Mouse (Mus musculus) ZHBTc4 (cell line): Measurements from ENCODE around the gene Kcnj4.

Experiments
- DNase-seq: peaks from one replicate; pipeline ENCODE4 v3.0.0-alpha.2; 2011; ENCODE audit warnings: low read depth, low spot score

Gene Kcnj4

DNA sequence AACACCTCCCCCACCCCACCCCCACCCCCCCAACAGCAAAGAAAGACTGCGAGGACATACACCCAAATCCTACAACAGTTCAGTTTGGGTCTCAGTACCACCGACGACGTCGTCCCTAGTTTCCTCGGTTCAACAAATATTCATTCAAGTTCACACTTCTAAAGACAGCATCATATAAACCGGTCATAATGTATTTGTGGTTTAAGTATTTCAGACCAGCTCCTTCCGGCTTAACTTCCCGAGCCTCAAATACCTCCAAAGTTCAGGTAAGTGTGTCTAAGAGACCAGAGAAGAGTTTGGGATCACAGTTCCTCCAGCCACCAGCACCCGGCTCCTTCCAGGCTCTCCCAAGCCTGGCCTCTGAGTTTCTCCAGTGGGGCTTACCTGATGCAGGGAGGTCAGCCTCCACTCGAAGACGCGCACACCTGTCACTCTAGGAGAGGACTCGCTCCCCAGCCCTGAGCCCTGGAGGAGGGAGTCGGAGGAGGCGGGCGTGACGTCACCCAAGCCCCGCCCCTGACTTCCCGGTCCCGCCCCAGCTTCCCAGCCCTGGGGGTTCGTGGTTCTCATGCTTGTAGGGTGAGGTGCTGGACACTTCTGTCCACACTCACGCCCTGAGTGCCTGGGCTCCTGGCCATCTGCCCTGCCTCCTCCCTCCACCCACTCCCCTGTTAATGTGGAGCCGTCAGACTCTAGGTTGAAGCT lies 49.8 kb downstream of the Kcnj4 start, which contains the start of gene Csnk1e:
Gene Csnk1e (minus strand): TSS at position 461 of the 705 bp plus-strand sequence.
- peak; percentile 82 for DNase-seq

DNA sequence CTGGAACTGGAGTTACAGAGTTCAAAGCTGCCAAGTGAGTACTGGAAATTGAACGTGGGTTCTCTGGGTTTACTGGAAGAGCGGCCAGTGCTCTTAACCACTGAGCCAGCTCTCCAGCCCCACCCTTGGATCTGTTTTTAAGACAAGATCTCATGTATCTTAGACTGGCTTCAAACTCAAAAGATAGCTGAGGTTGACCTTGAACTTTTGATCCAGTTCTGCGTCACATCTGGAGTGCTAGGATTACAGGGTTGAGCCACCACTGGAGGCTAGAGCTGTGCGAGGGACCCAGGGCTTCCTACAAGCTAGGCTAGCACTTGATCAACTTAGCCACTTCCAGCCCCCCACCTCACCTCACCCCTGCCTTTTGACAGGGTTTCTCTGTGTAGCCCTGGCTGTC lies 51.2 kb downstream of the Kcnj4 start:
- DNase-seq: peak; percentile 67

DNA sequence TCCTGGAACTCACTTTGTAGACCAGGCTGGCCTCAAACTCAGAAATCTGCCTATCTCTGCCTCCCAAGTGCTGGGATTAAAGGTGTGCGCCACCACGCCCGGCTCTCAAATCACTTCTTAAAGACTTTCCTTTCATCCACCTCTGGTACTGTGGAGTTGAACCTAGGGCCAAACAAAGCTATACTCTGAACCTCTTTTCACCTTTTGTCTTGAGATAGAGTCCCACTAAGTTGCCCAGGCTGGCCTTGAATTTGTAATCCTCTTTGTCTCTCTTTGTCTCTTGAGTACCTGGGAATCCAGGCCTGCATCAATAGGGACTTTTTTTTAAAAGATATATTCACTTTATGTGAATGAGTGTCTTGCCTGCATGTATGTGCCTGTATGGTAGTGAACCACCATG lies 57.0 kb downstream of the Kcnj4 start:
- peak; percentile 84 for DNase-seq

DNA sequence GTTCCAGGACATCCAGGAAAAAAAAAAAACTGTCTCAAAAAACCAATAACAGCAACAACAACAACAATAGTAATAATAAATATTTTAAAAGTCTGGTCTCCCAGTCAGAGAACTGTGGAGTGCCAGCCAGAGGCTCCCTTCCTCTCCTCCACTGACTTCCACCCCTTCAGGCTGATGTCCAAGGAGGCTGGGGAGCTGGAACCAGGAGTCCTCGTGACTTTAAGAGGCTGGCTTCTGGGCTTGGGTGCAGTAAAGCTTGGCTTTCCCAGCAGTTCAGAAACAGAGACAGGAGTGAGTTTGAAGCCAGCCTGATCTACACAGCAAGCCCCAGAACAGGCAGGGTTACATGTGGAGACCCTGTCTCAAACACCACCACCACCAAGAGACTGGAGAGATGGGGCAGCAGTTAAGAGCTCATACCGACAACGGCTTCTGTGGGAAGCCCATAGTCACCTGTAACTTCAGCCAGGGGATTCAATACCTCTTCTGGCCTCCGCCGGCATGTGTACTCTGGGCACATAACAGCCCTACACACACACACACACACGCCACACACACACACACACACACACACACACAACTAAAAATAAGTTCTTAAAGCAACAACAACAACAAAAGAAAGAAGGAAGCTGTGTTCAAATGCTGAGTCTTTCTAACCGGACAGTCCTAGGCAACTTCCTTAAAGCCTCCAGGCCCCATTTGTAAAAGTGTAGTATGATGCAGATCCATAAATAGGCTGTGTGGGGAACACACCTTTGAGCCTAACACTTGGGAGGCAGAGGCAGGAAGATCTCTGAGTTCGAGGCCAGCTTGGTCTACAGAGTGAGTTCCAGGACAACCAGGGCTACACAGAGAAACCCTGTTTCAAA lies 59.0 kb downstream of the Kcnj4 start:
- no peak for DNase-seq

DNA sequence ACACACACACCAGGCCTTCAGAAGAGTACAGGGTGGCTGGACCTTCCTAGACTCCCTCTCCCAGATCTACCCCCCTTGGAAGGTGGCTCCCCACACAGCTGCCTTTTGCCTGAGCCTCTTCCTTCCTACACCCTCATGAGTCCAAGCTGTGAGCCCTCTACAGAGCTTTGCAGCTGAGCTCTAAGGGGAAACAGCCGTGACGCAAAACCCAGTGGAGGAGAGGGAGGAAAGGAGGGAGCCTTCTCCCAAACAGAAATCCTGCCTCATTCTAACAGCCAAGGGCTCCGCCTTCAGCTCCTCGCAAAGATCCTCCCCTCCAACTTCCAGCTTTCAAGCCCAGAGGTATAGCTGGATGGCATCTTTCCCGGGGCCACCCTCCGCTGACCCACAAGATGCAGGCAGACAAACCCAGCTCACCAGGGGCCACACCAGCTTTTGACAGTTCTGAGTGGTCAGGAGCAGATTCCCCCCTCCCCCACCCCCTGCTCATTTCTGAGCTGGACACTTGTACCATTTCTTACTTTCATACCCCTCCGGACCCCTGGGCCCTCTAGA lies 61.1 kb downstream of the Kcnj4 start:
- no peak for DNase-seq

DNA sequence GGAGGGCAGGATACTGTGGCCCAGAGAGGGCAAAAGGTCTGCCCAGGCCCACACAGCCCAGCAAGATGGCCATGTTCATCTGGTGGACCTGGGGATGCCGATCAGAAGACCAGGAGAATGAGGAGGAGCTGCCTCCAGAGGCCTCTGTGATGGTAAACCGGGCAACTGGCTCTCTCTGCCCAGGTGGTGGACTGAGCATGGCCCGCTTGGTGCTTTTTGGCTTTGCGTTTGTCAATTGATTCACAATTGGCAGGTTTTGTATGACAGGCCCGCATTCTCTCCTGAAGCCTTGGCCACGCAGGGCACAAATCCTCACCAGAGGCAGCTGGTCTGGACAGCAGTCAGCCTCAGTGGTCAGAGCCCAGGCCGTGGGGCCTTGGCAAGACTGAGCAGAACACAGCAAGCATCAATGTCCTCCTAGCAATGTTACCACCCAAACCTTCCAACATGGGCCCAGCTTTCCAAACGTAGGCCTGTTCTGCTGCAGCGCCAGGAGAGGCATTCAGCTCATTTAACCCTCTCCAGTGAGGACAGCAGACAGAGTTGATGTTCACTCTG lies 62.0 kb downstream of the Kcnj4 start:
- DNase-seq: no peak

DNA sequence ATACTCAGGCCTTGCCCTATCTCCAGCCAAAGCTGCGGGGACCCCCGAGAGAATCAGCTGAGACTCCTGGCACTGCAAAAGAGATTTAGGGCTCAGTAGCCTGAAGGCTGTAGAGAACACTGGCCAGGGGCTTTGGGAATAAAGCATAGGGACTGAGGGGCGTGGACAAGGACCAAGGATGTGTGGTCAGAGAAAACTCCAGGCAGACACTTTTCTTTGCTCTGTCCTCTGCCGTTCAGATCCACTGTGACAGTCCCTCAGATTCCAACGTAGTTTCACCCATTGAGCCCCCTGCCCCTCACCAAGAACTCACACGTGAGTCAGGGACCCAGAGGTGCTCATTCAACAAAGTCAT lies 62.8 kb downstream of the Kcnj4 start:
- no peak for DNase-seq

DNA sequence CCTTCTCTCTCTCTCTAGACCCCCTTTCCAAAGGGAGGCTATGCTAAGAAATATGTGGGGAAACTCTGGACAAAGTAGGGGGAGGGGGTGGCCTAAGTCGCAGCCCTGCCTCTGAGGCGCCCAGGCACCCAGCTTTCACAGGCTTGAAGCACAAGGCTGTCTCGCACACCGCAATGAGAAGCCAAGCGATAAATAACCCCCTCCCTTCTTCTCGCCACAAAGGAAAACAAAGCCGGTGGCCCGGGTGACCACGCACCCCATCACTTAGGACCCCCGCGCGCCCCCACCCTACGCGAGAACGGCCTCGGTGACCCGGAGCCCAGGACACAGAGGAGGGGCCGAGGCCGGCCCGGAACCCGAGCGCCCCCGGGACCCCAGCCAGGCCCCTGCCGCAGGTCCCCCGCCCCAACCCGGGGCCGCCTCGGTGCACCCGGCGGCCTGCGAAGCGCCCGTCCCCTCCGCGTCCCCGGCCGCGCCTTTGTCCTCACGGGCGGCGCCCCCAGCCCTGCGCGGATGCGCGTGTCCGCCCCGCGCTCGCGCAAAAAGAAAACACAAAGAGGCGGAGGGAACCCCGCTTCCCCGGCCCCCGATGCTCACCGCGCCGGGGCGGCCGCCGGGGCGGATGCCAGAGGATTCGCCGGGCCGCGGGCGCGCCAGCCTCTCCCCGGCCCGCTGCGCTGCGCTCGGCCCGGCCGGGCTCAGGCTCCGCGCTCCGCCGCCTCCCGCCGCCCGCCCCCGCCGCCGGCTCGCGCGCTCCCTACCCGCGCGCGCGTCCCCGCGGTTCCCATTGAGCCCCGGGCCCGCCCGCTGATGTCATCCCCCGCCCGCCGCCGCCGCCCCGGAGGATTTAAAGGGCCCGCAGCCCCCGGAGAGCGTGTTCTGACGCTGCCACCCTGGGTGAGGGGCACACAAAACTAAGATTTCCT lies 63.4 kb downstream of the Kcnj4 start:
- peak; percentile 56 for DNase-seq

DNA sequence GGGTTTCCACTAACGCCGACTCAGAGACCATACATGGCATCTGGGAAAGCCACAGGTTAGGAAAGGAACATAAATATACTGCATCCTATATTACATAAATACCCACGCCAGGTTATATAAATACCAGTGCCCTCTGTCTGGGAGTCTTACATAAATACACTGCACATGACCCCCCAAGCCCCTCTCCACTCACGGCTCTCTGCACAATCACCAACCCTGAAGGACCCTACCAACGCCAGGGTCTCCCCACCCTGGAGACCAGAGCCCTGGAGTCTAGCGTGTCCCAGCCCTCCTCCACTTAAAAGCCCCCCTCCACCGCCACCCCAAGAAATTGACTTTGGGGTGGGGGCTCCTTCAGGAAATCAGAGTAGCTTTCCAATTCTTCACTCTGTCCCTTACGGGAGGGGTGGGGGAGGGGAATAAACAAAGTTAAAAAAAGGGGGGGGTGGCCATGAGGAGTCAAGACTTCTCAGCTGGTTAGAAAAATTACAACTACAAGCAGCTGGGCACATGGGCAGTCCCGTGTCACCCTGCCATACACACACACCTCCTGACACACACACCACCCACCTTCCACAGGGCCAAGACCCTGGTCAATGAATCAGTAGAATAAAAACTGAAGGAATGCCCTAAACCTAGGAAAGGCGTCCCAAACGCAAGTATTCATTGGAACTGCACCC lies 64.2 kb downstream of the Kcnj4 start:
- no peak for DNase-seq

DNA sequence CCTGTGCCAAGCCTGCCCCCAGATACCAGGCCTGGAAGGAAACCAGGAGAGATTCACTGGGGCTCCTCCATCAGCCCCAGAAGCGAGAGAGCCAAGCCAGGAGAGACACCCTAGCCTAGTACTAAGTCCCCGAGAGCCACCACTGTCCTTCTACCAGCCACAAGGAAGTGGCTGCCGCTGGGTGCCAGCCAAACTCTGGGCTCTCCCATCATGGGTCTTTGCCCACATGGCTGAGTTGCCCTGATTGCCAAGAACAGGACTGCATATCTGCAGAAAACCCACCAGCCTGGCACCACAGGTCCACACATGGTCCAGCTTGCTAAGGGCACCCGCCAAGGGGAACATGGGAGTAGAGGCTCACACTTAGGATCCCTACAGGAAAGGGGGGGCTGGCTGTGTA lies 64.8 kb downstream of the Kcnj4 start:
- no peak for DNase-seq

DNA sequence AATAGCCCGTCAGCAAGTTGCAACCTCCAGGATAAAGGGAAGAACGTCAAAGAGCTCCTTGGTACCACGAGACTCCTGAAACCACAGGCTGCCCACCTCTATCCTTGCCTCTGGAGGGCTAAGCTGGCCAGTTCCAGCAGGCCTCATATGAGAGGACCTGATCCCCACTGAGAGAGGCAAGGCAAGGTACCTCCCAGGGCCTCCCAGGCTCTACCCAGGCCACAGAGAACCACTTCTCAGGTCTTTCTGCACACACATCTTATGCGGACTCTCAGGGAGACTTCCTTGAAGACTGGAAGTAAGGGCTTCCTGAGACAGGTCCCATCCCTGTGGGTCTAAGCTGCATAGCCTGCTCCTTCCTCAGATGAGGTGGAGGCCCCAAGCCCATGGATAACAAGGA lies 65.7 kb downstream of the Kcnj4 start:
- no peak for DNase-seq

DNA sequence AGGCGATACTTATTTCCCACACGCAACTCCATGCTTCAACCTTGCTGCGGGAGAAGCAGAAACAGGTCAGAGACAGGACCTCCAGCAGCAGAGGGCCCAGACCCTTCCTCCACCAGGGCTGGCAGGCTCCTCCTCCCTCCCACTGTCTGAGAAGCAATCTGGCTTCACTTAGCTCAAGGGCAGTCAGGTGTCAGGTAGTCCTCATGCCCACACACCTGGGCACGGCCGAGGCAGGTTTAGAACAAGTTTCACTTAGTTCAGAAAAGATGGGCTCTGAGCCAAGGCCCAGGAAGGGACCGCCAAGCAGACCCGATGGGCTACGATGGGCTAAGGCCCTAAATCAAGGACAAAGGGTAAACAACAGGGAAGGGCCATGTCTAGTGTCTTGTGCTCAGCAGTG lies 66.2 kb downstream of the Kcnj4 start:
- DNase-seq: no peak

DNA sequence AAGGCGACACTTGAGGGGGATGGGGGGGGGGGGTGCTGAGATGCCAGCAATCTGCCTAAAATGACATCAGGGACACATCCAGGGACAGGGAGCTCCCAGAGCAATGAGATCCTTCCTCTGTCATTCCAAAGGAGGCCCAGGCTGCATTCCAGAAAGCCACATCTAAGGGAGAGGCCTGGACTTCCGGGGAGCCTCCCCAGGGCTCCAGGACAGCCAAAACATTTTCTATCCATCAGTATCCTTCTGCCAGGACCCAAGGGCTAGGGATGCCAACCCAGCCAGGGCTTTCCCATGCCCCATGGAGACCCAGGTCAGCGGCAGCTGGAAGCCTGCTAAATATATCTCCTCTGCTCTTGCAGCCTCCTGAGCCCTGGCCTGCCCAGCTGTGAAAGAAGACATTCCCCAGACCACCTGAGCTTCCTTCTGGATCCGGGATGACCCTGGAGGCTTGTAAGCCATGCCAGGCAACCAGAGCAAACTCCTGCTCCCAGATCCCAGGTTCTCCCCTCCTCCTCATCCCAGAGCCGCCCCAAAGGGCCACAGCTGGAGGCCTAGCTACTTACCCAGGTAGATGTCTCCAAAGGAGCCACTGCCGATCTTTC lies 66.7 kb downstream of the Kcnj4 start:
- peak; percentile 55 for DNase-seq

DNA sequence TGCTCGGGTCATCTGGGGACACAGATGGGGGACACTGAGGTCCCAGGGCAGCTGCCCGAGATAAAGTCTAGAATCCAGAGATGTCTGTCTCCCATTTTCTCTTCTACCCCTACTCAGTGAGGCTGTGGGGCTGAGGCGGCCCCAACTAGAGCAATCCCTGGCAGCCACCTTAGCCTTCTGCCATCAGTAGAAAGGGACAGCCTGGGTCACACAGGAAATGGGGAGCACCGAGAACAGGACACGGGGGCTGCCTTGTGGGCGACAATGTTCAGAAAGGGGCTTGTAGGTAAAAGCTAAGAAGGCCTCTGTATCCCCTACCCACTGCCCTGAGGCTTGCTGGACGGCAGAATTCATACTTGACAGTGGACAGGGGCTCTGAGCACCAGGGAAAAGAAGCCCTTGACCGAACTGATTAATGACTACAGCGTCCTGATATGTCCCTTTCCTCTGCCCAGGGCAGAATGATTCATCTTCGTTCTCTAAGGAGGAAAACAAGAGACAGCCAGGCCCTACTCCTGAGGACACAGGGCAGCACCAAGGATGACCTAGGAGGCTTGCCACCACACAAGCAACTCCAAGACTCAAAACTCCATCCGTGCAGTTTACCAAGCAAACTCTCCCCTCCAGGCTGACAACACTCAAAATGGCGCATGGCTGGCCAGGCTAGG lies 67.4 kb downstream of the Kcnj4 start:
- no peak for DNase-seq

DNA sequence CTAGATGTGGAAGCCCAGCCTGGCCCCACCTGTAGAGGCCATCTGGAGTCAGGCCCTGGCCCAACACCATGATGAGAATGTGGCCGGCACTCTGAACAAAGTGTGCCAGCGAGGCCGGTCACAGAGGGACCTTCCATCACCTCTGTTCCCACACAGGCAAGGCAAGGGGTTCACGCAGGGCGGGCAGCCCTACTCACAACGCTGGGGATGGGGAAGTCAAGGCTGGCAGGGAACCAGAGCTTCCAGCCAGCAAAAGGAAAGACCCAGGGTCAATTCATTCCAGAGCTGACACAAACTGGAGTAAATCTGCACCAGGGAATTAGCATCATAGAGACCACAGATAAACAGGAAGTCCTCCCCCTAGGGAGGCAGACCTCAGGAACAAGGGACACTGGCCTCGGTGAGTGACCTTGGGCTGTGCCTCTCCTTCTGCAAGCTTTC lies 68.5 kb downstream of the Kcnj4 start:
- peak; percentile 79 for DNase-seq

DNA sequence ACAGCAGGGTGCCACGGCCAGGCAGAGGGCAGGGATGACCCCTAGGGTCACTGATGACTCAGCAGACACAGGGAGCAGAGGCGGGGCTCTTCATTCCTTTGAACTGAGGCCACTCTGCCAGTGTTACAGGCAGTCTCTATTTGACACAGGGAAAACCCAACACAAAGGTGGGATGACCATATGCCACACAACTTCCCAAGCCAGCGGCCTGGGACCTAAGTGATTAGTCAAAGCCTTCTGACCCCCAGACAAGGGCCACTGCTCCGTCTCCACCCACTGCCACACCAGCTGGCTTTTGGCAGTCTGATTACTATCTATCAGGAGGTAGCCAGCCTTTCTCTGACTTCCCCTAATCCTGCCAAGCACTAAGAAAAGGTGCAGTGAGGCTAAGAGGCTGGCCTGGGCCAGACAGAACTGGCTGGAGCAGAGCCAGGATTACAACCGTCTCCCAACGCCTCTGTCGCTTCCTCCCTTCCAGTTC lies 69.8 kb downstream of the Kcnj4 start:
- peak; percentile 78 for DNase-seq
